Mouse (Mus musculus) stomach, postnatal 0 days (tissue): ENCODE data around the gene Tnrc18.

Experiments used
- CTCF ChIP-seq: IDR thresholded peaks from 2 replicates; pipeline ENCODE4 v1.5.1; 2016; ENCODE audit warnings: antibody characterized with exemption, low read depth, mild to moderate bottlenecking, moderate library complexity
- EP300 ChIP-seq: optimal IDR thresholded peaks from 2 replicates; pipeline ENCODE3; 2016; ENCODE audit warnings: antibody characterized with exemption

DNA sequence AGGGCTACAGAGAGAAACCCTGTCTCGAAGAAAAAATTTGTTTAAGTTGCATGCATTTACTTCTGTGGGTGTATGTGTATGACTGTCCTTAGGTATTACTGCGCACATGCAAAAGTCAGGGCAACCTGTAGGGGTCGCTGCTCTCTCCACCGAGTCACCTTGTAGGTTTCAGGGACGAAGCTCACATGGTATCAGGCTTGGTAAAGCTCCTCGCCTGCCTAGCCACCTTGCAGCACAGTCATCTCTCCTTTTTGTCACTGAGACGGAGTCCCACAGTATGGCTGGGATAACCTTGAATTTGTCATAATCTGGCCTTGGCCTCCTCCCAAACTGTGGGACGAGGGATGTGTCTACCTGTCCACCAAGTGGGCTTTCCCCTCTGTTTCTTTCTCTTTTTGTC lies 27.0 kb upstream of the Tnrc18 start:
- TF ChIP-seq CTCF (peak; percentile 72), EP300 (no peak)
